Mouse (Mus musculus): Measurements from ENCODE around the gene Acot5. TPM values are rescaled to one million over a fixed set of nuclear protein-coding genes. Genes with fewer than 3 reads are reported as not detected.
"Not testable (repeated sequence)": the region's sequence is repeated elsewhere in the genome, so short reads cannot be mapped to it uniquely, and the experiment has no call there.

Acot5 gene
- polyA plus RNA-seq, 1 experiment from 2014 or later = not detected

DNA sequence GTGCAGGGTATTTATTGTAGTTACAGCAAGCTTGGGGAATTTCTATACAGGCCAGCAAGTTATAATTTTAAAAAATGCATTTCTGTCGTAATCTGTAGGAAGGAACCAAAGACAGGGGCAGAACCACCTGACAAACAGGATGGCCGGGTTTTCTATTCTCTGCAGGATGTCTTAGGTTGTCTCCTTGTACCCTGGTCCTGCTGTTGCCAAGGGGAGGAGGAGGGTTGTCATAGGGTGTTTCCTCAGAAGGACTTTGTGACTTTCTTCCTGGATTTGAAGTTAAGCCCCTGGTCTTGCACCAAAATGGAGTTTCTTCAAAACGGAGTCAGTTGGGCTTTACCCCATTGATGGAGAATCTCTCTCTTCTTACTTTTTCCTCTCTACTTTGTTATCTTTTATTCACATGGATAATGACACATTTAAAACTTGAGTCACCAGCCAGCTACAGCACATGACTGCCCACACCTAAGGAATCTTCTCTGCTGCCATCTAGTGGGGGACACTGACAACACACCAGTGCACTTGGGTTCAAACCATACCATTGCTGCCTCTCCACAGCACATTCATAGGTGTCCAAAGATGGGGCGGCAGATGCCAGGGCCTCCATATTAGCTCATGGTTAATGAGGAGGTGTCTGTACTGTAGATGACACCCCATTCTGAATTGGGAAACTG lies 38.3 kb upstream of the Acot5 start:
- Histone ChIP-seq H3K36me3 (ENCODE audit: insufficient read depth, low read length) (no peaks in the 10 kb centered on the region), H3K9me3 (replicated peaks; ENCODE audit: low read length) (no peaks in the 10 kb centered on the region), H3K27me3 (ENCODE audit: insufficient read depth, low read length) (no peaks in the 10 kb centered on the region), H3K4me1 (replicated peaks; ENCODE audit: insufficient read depth, low read length) (no peaks in the 10 kb centered on the region), H3K4me3 (replicated peaks; ENCODE audit: low read depth, low read length) (no peak overlapping the region), H3K27ac (no peak overlapping the region), H3K4me2 (ENCODE audit: low read length) (no peak overlapping the region), H3K9ac (ENCODE audit: low read depth, low read length) (no peak overlapping the region)
- 70% methylated on average over 4 of the region's 4 CpGs for WGBS
- peak; percentile 89 for DNase-seq (ENCODE audit: low spot score)
- peak; percentile 90 for TF ChIP-seq CTCF (IDR thresholded peaks at IDR 0.05; ENCODE audit: low read depth)
- ATAC-seq (replicated peaks; ENCODE audit: low FRiP score, low read depth) = peak; percentile 80

DNA sequence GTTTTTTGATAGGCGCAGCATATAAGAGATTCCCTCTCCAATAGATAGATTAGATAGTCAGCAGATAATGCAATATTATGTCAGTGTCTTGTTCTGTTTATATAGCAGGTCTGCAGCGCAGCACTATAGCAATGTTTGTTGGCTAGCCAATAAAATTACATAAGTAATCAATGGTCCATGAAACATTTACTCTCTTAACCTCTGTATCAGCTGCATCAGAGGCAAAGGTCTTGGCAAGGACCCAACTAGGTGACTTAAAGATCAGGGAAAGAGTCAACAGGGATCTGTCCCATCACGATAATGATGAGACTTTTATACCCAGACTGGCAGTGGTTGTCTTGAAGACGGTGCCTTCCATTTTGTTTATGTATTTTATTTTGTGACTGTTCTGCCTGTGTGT lies 36.3 kb upstream of the Acot5 start:
- no peak overlapping the region for H3K27ac ChIP-seq
- no peaks in the 10 kb centered on the region for H3K27me3 ChIP-seq (ENCODE audit: insufficient read depth, low read length)
- ATAC-seq (replicated peaks; ENCODE audit: low FRiP score, low read depth) (no peak), DNase-seq (ENCODE audit: low spot score) (no peak)
- no peaks in the 10 kb centered on the region for H3K36me3 ChIP-seq (ENCODE audit: insufficient read depth, low read length)
- H3K4me1 ChIP-seq (replicated peaks; ENCODE audit: insufficient read depth, low read length) = no peaks in the 10 kb centered on the region
- no peak for TF ChIP-seq CTCF (IDR thresholded peaks at IDR 0.05; ENCODE audit: low read depth)
- no peak overlapping the region for H3K9ac ChIP-seq (ENCODE audit: low read depth, low read length)
- no peak overlapping the region for H3K4me3 ChIP-seq (replicated peaks; ENCODE audit: low read depth, low read length)
- H3K4me2 ChIP-seq (ENCODE audit: low read length) = no peak overlapping the region
- H3K9me3 ChIP-seq (replicated peaks; ENCODE audit: low read length) = no peaks in the 10 kb centered on the region
- WGBS = 85% methylated on average over 4 of the region's 4 CpGs

DNA sequence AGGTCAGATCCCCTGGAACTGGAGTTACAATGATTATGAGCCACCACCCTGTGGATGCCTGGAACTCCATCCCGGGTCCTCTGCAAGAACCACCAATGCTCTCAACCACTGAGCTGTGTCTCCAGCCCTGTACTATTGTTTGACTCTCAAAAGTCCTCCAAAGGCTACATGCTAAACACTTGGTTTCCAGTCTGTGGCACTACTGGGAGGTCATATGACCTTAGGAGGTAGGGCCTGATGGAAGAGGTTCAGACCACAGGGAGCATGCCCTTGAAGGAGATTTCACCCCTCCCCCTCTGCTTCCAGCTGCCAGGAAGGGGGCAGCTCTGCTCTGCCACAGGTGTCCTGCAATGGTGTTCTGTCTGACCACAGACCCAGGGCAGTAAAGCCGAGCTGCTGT lies 35.8 kb upstream of the Acot5 start:
- 84% methylated on average over 2 of the region's 2 CpGs for WGBS
- not testable (repeated sequence) for DNase-seq (ENCODE audit: low spot score); H3K9ac ChIP-seq (ENCODE audit: low read depth, low read length); H3K4me3 ChIP-seq (replicated peaks; ENCODE audit: low read depth, low read length); H3K27me3 ChIP-seq (ENCODE audit: insufficient read depth, low read length); H3K9me3 ChIP-seq (replicated peaks; ENCODE audit: low read length); H3K27ac ChIP-seq; H3K4me1 ChIP-seq (replicated peaks; ENCODE audit: insufficient read depth, low read length); H3K36me3 ChIP-seq (ENCODE audit: insufficient read depth, low read length); H3K4me2 ChIP-seq (ENCODE audit: low read length)
- ATAC-seq (replicated peaks; ENCODE audit: low FRiP score, low read depth) = 0 out of 2 replicates have a peak, but pooled peaks have one; percentile 56

DNA sequence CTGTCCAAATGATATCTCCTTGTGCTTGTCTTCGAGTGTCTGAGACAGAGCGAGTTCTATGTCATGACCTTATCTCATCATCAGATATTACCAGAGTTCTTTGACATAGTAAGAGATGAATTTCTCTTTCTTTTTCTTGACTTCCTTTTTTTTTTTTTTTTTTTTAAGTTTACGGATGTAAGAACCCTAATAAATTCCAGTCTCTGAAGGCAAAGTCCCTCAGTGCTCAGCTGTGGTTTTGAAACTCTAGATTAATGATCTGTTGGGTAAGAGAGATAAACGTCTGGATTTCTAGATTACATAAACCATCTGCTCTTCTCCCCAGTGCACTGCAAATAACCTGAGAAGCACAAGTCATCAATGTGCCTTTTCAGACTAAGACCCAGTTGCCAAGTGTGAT lies 35.0 kb upstream of the Acot5 start:
- ATAC-seq (replicated peaks; ENCODE audit: low FRiP score, low read depth) = no peak
- no peak overlapping the region for H3K4me2 ChIP-seq (ENCODE audit: low read length)
- H3K36me3 ChIP-seq (ENCODE audit: insufficient read depth, low read length) = no peaks in the 10 kb centered on the region
- no peak overlapping the region for H3K27ac ChIP-seq
- DNase-seq (ENCODE audit: low spot score) = peak; percentile 47
- no peak overlapping the region for H3K4me3 ChIP-seq (replicated peaks; ENCODE audit: low read depth, low read length)
- no peak overlapping the region for H3K9ac ChIP-seq (ENCODE audit: low read depth, low read length)
- no peaks in the 10 kb centered on the region for H3K9me3 ChIP-seq (replicated peaks; ENCODE audit: low read length)
- no peak for TF ChIP-seq CTCF (IDR thresholded peaks at IDR 0.05; ENCODE audit: low read depth)
- H3K27me3 ChIP-seq (ENCODE audit: insufficient read depth, low read length) = no peaks in the 10 kb centered on the region
- H3K4me1 ChIP-seq (replicated peaks; ENCODE audit: insufficient read depth, low read length) = no peaks in the 10 kb centered on the region
- WGBS = 26% methylated on average over 4 of the region's 4 CpGs

DNA sequence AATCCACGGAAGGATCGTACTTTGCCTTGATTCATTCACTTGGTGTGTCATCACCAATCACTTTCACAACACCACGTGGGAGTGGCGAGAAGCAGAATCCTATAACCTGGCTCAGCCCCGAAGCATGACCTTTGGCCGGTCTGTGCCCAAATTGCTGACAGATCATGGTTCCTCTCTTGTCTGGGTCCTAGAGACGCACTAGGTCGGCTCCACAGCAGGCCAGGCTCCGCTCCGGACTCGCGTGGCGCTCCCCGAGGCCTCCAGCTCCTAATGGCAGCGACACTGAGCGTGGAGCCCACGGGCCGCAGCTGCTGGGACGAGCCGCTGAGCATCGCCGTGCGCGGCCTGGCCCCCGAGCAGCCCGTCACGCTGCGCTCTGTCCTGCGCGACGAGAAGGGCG lies 30.9 kb upstream of the Acot5 start, which contains the start of gene Acot4:
Acot4 (plus strand) TSS at position 139 of the 400 bp plus-strand sequence.
- Histone ChIP-seq H3K9ac (ENCODE audit: low read depth, low read length) (peak within 1 kb of the TSS; percentile 57), H3K27ac (peak within 1 kb of the TSS; percentile 54; the same call in 1 of the 2 replicates), H3K4me2 (ENCODE audit: low read length) (peak within 1 kb of the TSS; percentile 68), H3K4me3 (replicated peaks; ENCODE audit: low read depth, low read length) (peak within 1 kb of the TSS; percentile 44)
- not testable (repeated sequence) for H3K9me3 ChIP-seq (replicated peaks; ENCODE audit: low read length); H3K4me1 ChIP-seq (replicated peaks; ENCODE audit: insufficient read depth, low read length); H3K27me3 ChIP-seq (ENCODE audit: insufficient read depth, low read length); H3K36me3 ChIP-seq (ENCODE audit: insufficient read depth, low read length)
- peak; percentile 51 for DNase-seq (ENCODE audit: low spot score)
- peak; percentile 85 for ATAC-seq (replicated peaks; ENCODE audit: low FRiP score, low read depth)
- 3% methylated on average over 26 of the region's 32 CpGs for WGBS

DNA sequence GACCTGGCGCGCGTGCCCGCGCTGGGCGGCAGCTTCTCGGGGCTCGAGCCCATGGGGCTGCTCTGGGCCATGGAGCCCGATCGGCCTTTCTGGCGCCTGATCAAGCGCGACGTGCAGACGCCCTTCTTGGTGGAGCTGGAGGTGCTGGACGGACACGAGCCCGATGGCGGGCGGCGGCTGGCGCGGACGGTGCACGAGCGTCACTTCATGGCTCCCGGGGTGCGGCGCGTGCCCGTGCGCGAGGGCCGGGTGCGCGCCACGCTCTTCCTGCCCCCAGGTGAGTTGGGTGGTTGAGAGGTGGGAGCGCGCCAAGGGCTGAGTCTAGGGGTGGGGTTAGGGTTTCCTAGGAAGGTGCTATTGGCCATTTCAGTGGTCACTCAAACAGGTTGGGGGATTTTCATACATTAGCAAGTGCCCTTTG lies 30.4 kb upstream of the Acot5 start, which contains the start of gene Gm49366:
Gm49366 (plus strand) TSS at position 245 of the 421 bp plus-strand sequence.
- Histone ChIP-seq H3K4me3 (replicated peaks; ENCODE audit: low read depth, low read length) (peak within 1 kb of the TSS; percentile 44), H3K4me2 (ENCODE audit: low read length) (peak within 1 kb of the TSS; percentile 68), H3K27ac (peak within 1 kb of the TSS; percentile 54; the same call in 1 of the 2 replicates), H3K9ac (ENCODE audit: low read depth, low read length) (peak within 1 kb of the TSS; percentile 57)
- ATAC-seq (replicated peaks; ENCODE audit: low FRiP score, low read depth) (peak; percentile 78), DNase-seq (ENCODE audit: low spot score) (peak; percentile 44)
- not testable (repeated sequence) for H3K36me3 ChIP-seq (ENCODE audit: insufficient read depth, low read length); H3K9me3 ChIP-seq (replicated peaks; ENCODE audit: low read length); H3K4me1 ChIP-seq (replicated peaks; ENCODE audit: insufficient read depth, low read length); H3K27me3 ChIP-seq (ENCODE audit: insufficient read depth, low read length)
- WGBS = 8% methylated on average over 39 of the region's 39 CpGs

DNA sequence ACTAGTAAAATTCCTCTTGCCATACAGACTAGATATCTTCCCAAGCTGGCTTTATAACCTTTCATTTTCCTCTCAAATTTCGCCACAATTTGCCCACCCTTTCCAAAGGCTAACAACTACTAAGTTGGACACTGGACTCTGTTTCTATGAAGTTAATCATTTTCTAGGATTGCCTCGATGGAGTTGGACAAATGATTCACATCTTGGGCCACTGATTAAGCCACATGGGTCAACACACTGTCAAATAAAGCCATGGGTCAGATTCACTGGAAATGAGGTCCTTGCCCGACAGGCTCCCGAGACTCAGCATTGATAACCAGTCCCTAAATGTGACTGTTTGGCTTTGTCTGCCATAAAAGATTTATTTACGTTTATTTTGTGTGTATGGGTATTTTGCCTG lies 26.9 kb upstream of the Acot5 start:
- H3K27ac ChIP-seq = peak overlapping the region; percentile 66; the same call in 1 of the 2 replicates
- no peak overlapping the region for H3K4me3 ChIP-seq (replicated peaks; ENCODE audit: low read depth, low read length)
- DNase-seq (ENCODE audit: low spot score) (no peak), ATAC-seq (replicated peaks; ENCODE audit: low FRiP score, low read depth) (peak; percentile 49; the same call in 1 of the 2 replicates)
- no peak overlapping the region for H3K9ac ChIP-seq (ENCODE audit: low read depth, low read length)
- no peaks in the 10 kb centered on the region for H3K4me1 ChIP-seq (replicated peaks; ENCODE audit: insufficient read depth, low read length)
- H3K27me3 ChIP-seq (ENCODE audit: insufficient read depth, low read length) = no peaks in the 10 kb centered on the region
- H3K36me3 ChIP-seq (ENCODE audit: insufficient read depth, low read length) = no peaks in the 10 kb centered on the region
- no peak overlapping the region for H3K4me2 ChIP-seq (ENCODE audit: low read length)
- no peak for TF ChIP-seq CTCF (IDR thresholded peaks at IDR 0.05; ENCODE audit: low read depth)
- H3K9me3 ChIP-seq (replicated peaks; ENCODE audit: low read length) = no peaks in the 10 kb centered on the region
- 73% methylated on average over 5 of the region's 5 CpGs for WGBS
